Mouse (Mus musculus) midbrain, embryonic 11.5 days (tissue): ENCODE measurements around the gene Fryl. TPM values are rescaled to one million over a fixed set of nuclear protein-coding genes. Genes with fewer than 3 reads are reported as not detected.

Experiments
- ATAC-seq: fragments of 200-750 bp; cut with Nextera tagmentation; 2 replicates; pipeline ENCODE4 v1.8.0; 2017; ENCODE audit warnings: moderate TSS enrichment, moderate library complexity; ENCODE audit not compliant: low FRiP score
- DNase-seq: peaks from one replicate; pipeline ENCODE4 v3.0.0; 2015; ENCODE audit warnings: low spot score; ENCODE audit errors: missing footprints
- H3K27ac ChIP-seq: fragments of 300-500 bp; sonication (generic); 2 replicates; pipeline ENCODE4 v1.5.1; 2014; ENCODE audit warnings: low read depth, low read length
- H3K27me3 ChIP-seq: fragments of 300-500 bp; sonication (generic); 2 replicates; pipeline ENCODE4 v1.6.1; 2014; ENCODE audit warnings: mild to moderate bottlenecking, low read length, moderate library complexity, mixed read lengths; ENCODE audit not compliant: control insufficient read depth, insufficient read depth
- H3K36me3 ChIP-seq: fragments of 300-500 bp; sonication (generic); 2 replicates; pipeline ENCODE4 v1.6.1; 2014; ENCODE audit warnings: mild to moderate bottlenecking, low read length, moderate library complexity, mixed read lengths; ENCODE audit not compliant: control insufficient read depth, insufficient read depth
- H3K4me1 ChIP-seq: fragments of 300-500 bp; sonication (generic); 2 replicates; pipeline ENCODE4 v1.6.1; 2014; ENCODE audit warnings: low read length; ENCODE audit not compliant: control insufficient read depth, insufficient read depth
- H3K4me2 ChIP-seq: fragments of 300-500 bp; sonication (generic); 2 replicates; pipeline ENCODE4 v1.6.1; 2014; ENCODE audit warnings: mild to moderate bottlenecking, moderate library complexity
- H3K4me3 ChIP-seq: fragments of 300-500 bp; sonication (generic); 2 replicates; pipeline ENCODE4 v1.5.1; 2014; ENCODE audit warnings: low read depth, low read length
- H3K9ac ChIP-seq: fragments of 300-500 bp; sonication (generic); 2 replicates; pipeline ENCODE4 v1.6.1; 2014; ENCODE audit warnings: low read length
- H3K9me3 ChIP-seq: fragments of 300-500 bp; sonication (generic); 2 replicates; pipeline ENCODE4 v1.6.1; 2016; ENCODE audit warnings: low read length; ENCODE audit not compliant: control insufficient read depth
- WGBS: fragments of 180-500 bp; shearing (Covaris S2); extraction: QIAGEN DNeasy Blood & Tissue Kit; methylation state at CpG from one replicate; pipeline ENCODE4 v1.1.7; 2014; 5-methylcytosine and 5-hydroxymethylcytosine counted together
- polyA plus RNA-seq: library from polyadenylated mRNA; unstranded; fragments of >200 nt; fragmentation: Nextera tagmentation; extraction: Ambion mirVana; gene quantifications from 2 replicates; pipeline ENCODE4 v1.2.1, GENCODE M21; 2014

Gene Fryl
- polyA plus RNA-seq, 1 experiment from 2014 or later, result 39.0 TPM

- Histone ChIP-seq H3K9me3 (no peaks in the 10 kb centered on the region), H3K4me1 (no peaks in the 10 kb centered on the region), H3K36me3 (peaks cover 15% of the 10 kb centered on the region), H3K4me2 (no peak overlapping the region), H3K27ac (no peak overlapping the region), H3K9ac (no peak overlapping the region), H3K4me3 (no peak overlapping the region), H3K27me3 (no peaks in the 10 kb centered on the region)
- DNase-seq (no peak), ATAC-seq (no peak)
- 85% methylated on average over 11 of the region's 11 CpGs for WGBS
Observed at GRCm38 (mm10) chr5:73061506-73062155, 194.8 kb downstream of the Fryl start.

GRCm38 (mm10) chr5:73056937-73057336 lies 199.5 kb downstream of the Fryl start:
- no peaks in the 10 kb centered on the region for H3K27me3 ChIP-seq
- no peaks in the 10 kb centered on the region for H3K4me1 ChIP-seq
- H3K9me3 ChIP-seq, result no peaks in the 10 kb centered on the region
- H3K4me2 ChIP-seq, result no peak overlapping the region
- H3K9ac ChIP-seq, result no peak overlapping the region
- WGBS, result 94% methylated on average over 5 of the region's 5 CpGs
- no peak for DNase-seq
- no peak for ATAC-seq
- no peak overlapping the region for H3K27ac ChIP-seq
- H3K36me3 ChIP-seq, result peaks cover 16% of the 10 kb centered on the region
- H3K4me3 ChIP-seq, result no peak overlapping the region

- no peaks in the 10 kb centered on the region for H3K9me3 ChIP-seq
- H3K4me2 ChIP-seq, result no peak overlapping the region
- WGBS, result 89% methylated on average over 6 of the region's 6 CpGs
- no peak for ATAC-seq
- DNase-seq, result no peak
- H3K36me3 ChIP-seq, result peaks cover 16% of the 10 kb centered on the region
- no peak overlapping the region for H3K9ac ChIP-seq
- H3K4me1 ChIP-seq, result no peaks in the 10 kb centered on the region
- no peak overlapping the region for H3K4me3 ChIP-seq
- no peaks in the 10 kb centered on the region for H3K27me3 ChIP-seq
- H3K27ac ChIP-seq, result no peak overlapping the region
Observed at GRCm38 (mm10) chr5:73056457-73056856, 200.0 kb downstream of the Fryl start.

GRCm38 (mm10) chr5:73053933-73054332 lies 202.5 kb downstream of the Fryl start:
- Histone ChIP-seq H3K27me3 (no peaks in the 10 kb centered on the region), H3K9me3 (no peaks in the 10 kb centered on the region), H3K4me3 (no peak overlapping the region), H3K4me2 (no peak overlapping the region), H3K36me3 (peaks cover 30% of the 10 kb centered on the region), H3K9ac (no peak overlapping the region), H3K27ac (no peak overlapping the region), H3K4me1 (no peaks in the 10 kb centered on the region)
- WGBS, result 98% methylated on average over 8 of the region's 8 CpGs
- DNase-seq, result peak; percentile 53
- no peak for ATAC-seq

GRCm38 (mm10) chr5:73047651-73048245 lies 208.7 kb downstream of the Fryl start:
- WGBS, result 80% methylated on average over 7 of the region's 7 CpGs
- Histone ChIP-seq H3K27ac (no peak overlapping the region), H3K9me3 (no peaks in the 10 kb centered on the region), H3K4me2 (no peak overlapping the region), H3K4me3 (no peak overlapping the region), H3K27me3 (no peaks in the 10 kb centered on the region), H3K9ac (no peak overlapping the region), H3K36me3 (peaks cover 32% of the 10 kb centered on the region), H3K4me1 (no peaks in the 10 kb centered on the region)
- ATAC-seq, result no peak
- no peak for DNase-seq

- Histone ChIP-seq H3K36me3 (peaks cover 18% of the 10 kb centered on the region), H3K4me1 (no peaks in the 10 kb centered on the region)
- 91% methylated on average over 2 of the region's 2 CpGs for WGBS
Observed at GRCm38 (mm10) chr5:73044055-73044454, 212.4 kb downstream of the Fryl start.

GRCm38 (mm10) chr5:73032481-73032880 lies 223.9 kb downstream of the Fryl start:
- DNase-seq (no peak), ATAC-seq (no peak)
- H3K4me2 ChIP-seq, result no peak overlapping the region
- no peaks in the 10 kb centered on the region for H3K27me3 ChIP-seq
- H3K36me3 ChIP-seq, result peaks cover 16% of the 10 kb centered on the region
- no peak overlapping the region for H3K4me3 ChIP-seq
- H3K4me1 ChIP-seq, result no peaks in the 10 kb centered on the region
- no peaks in the 10 kb centered on the region for H3K9me3 ChIP-seq
- H3K27ac ChIP-seq, result no peak overlapping the region
- H3K9ac ChIP-seq, result no peak overlapping the region
- 81% methylated on average over 11 of the region's 11 CpGs for WGBS

More at GRCm38 (mm10) chr5:73044055-73044454, 212.4 kb downstream of the Fryl start:
- Histone ChIP-seq H3K4me3 (no peak overlapping the region), H3K4me2 (no peak overlapping the region), H3K27me3 (no peaks in the 10 kb centered on the region), H3K9me3 (no peaks in the 10 kb centered on the region), H3K27ac (no peak overlapping the region), H3K9ac (no peak overlapping the region)
- ATAC-seq, result 0 out of 2 replicates have a peak, but pooled peaks have one; percentile 22
- no peak for DNase-seq

- no peaks in the 10 kb centered on the region for H3K27me3 ChIP-seq
- H3K36me3 ChIP-seq, result peaks cover 13% of the 10 kb centered on the region
- H3K4me3 ChIP-seq, result no peak overlapping the region
- no peak overlapping the region for H3K4me2 ChIP-seq
- WGBS, result 93% methylated on average over 13 of the region's 13 CpGs
- ATAC-seq (no peak), DNase-seq (no peak)
- H3K9me3 ChIP-seq, result no peaks in the 10 kb centered on the region
- H3K9ac ChIP-seq, result no peak overlapping the region
- H3K27ac ChIP-seq, result no peak overlapping the region
- H3K4me1 ChIP-seq, result no peaks in the 10 kb centered on the region
Observed at GRCm38 (mm10) chr5:73028646-73029045, 227.8 kb downstream of the Fryl start.

GRCm38 (mm10) chr5:73023801-73024200 lies 232.6 kb downstream of the Fryl start:
- 94% methylated on average over 13 of the region's 13 CpGs for WGBS
- Histone ChIP-seq H3K4me2 (no peak overlapping the region), H3K27ac (no peak overlapping the region), H3K4me3 (no peak overlapping the region), H3K27me3 (no peaks in the 10 kb centered on the region), H3K9ac (no peak overlapping the region), H3K4me1 (no peaks in the 10 kb centered on the region), H3K9me3 (no peaks in the 10 kb centered on the region), H3K36me3 (peaks cover under 1% of the 10 kb centered on the region; the same call in 1 of the 2 replicates)
- no peak for ATAC-seq
- DNase-seq, result no peak
